Mouse (Mus musculus) skeletal muscle tissue, postnatal 0 days (tissue): ENCODE data around the gene Pyroxd2. TPM values are rescaled to one million over a fixed set of nuclear protein-coding genes. Genes with fewer than 3 reads are reported as not detected.

Experiments
- polyA plus RNA-seq: library from polyadenylated mRNA; unstranded; fragments of >200 nt; fragmentation: Nextera tagmentation; extraction: Ambion mirVana; gene quantifications from 2 replicates; pipeline ENCODE4 v1.2.1, GENCODE M21; 2015

Gene Pyroxd2
- polyA plus RNA-seq = 1.9 and 3.3 TPM in 2 replicates

DNA sequence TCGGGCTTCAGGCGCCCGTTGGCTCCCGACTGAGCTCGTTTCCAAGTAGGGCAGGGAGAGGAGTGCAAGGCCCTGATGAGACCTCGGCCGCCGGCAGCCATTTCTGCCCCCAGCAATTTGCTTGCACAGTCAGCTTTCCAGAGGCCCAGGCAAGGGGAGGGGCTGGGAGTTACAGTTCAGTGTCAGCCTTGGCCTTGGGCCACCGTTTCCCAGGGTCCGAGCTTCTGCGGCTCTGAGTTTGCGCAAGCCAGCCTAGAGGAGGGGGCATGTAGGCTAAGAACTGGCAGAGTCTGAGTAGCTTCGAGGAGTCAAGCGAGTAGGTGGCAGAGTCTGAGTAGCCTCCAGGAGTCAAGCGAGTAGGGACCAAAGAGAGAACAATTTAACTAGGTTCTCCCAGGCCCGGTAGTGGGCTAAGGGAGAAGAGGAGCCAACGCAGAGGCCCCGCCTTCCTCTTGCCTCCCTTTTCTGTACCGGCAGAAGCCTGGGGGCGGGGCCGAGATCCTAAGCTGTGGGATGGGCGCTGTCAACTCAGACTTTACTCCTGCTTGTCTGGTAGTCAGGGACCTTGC, at the start of gene Pyroxd2:
TSS of gene Pyroxd2 (minus strand) at position 413 of the 569 bp plus-strand sequence.

DNA sequence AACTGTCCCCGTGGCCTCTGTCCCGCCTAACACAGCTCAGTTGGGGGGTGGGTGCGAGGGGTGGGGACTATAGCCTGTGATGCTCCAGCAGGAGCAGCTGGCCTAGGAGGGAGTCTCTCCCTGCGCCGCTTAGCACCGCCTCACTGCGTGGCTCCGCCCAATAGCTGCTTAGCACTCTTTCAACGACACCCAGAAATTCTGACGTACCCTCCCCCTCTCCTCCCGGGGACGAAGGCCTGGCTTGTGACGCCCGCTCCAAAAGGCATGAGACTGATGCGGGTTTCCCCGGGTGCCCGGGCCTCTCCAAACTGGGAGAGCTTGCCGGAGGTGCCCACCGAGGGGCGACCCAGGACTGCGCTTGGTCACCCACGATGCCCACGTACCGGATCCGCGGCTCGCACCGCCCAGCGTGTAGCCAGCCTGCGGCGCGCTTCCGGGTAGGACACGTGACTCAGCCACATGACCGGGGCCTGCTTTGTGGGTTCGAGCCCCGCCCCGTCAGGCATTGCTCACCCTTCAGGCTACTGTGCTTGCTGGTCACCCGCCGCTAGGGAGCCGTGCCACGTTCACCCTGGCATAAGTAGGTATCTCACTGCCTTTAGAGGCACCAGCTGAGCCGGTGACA, 27.1 kb upstream of the Pyroxd2 start, which contains the start of gene Hps1:
TSS of gene Hps1 (minus strand) at position 448 of the 625 bp plus-strand sequence.

Other genes starting within 250 kb of the Pyroxd2 start
- 10.7 and 10.9 TPM in 2 replicates for gene R3hcc1l, start 234.0 kb downstream of the Pyroxd2 start, polyA plus RNA-seq
- gene Loxl4, start 140.0 kb downstream of the Pyroxd2 start, polyA plus RNA-seq = 0.33 and 0.50 TPM in 2 replicates
- gene Hps1, start 27.2 kb upstream of the Pyroxd2 start, polyA plus RNA-seq = 4.8 and 5.2 TPM in 2 replicates